Mouse (Mus musculus) gastrocnemius, postnatal 36 days (tissue): ENCODE results near the gene Znfx1. TPM values are rescaled to one million over a fixed set of nuclear protein-coding genes. Genes with fewer than 3 reads are reported as not detected.
"Not testable (repeated sequence)": the region's sequence is repeated elsewhere in the genome, so short reads cannot be mapped to it uniquely, and the experiment has no call there.

Experiments
- DNase-seq, 2 experiments: peaks; one replicate each; pipeline ENCODE4 v3.0.0; 2022
- intact Hi-C: fragments of 180-260 bp; cut with DNase I; formaldehyde crosslinking; loops from one replicate; pipeline ENCODE4 v1.15.1; 2025
- total RNA-seq, 2 experiments: library from RNA; stranded (reverse); gene quantifications; 2 replicates each; pipeline ENCODE4 v1.2.3; 2021

Znfx1 gene
- total RNA-seq, 2 experiments from 2014 or later, result 19.0 to 20.7 TPM

GRCm38 (mm10) chr2:167056210-167056941 is 6.4 kb downstream of the Znfx1 start:
- intact Hi-C loops, result no loop called here
- no peak for DNase-seq

DNA sequence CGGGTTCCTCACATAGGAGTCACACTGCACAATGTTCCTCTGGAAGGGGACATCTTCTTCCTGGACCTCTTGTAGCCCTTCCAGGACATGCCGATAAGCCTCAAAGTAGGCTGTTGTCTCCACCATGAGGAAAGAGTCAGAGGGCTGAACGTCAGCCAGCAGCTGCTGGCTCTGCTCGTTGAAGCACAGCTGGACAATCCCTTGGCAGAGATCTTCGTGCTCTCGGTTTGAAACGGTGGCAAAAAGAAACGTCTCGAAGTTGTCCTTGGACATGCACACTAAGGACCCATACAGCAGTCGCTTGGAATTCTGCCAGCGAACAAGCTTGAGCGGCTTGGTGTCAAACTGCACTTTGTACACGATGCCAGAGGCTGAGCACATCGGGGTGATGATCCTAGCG is 7.4 kb downstream of the Znfx1 start:
- intact Hi-C loops, result no loop called here
- peak; percentile 27 to 45 for DNase-seq

DNA sequence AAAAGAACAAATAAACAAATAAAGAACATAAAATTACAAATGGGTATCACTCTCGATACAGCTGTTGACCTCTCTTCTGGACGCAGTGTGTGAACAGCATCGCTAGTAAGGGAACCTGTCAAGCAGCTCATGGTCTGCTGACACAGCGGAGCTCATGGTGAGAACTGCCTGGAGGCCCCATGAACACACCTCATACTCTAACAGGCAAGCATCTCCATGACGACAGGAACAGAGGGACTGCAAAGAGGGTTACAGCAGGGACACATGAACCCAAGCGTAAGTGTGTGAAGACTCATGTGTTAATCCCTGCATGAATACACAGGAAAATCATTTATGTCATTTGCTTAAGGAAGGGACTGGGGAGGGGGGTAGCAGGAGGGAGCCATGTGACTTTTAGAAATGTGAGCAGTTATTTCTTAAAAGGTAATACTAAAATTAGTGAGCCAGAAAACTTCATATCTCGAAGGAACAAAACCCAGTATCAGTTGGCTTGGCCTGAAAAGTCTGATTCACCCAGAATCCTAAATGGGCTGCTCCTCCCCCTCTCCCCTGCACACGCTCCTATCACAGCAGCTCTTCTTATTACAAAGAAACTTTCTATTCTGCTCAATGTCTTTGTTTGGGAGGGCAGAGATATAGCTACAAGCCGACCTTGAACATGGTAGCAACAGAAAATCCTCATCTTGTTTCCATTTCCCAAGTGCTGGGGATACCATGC is 9.5 kb downstream of the Znfx1 start:
- intact Hi-C loops, result no loop called here
- no peak for DNase-seq

- intact Hi-C loops, result no loop called here
- DNase-seq, result no peak
Measured at GRCm38 (mm10) chr2:167048698-167049358, 14.0 kb downstream of the Znfx1 start.

GRCm38 (mm10) chr2:167048223-167048622 is 14.6 kb downstream of the Znfx1 start:
- no peak for DNase-seq
- intact Hi-C loops, result no loop called here

DNA sequence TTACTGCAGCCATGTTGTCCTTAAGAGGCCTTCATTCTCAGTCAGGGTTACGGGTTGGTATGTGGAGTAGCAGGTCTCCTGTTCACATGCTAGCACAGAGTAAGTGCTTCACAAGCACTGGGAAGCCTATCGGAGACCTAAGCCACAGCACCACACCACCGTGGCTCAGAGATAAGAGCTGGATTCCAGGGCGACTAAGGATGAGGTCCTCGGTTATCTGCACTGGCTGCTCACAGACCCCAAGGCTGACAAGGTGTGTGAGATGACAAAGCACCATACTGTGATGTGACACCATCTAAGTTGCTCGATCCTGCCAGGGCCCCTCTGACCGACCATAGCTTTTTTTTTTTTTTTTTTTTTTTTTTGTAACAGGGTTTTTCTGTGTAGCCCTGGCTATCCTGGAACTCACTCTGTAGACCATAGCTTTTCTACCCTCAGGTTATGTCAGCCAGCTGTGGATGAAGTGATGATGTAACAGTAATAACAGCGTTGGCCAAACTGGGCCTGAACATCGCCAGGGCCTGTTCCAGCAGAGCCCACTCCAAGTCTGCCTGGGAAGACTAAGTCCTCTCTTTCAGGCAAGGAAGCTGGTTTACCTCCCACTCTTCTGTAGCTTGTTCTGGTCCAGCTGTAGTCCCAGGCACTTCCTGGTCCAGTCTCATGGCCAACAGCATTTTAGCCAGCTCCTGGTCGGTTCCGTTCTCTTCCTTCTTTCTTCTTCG is 19.3 kb downstream of the Znfx1 start:
- DNase-seq, result no peak
- intact Hi-C loops, result no loop called here

- no peak for DNase-seq
- intact Hi-C loops, result no loop called here
Measured at GRCm38 (mm10) chr2:167039386-167039785, 23.4 kb downstream of the Znfx1 start.

DNA sequence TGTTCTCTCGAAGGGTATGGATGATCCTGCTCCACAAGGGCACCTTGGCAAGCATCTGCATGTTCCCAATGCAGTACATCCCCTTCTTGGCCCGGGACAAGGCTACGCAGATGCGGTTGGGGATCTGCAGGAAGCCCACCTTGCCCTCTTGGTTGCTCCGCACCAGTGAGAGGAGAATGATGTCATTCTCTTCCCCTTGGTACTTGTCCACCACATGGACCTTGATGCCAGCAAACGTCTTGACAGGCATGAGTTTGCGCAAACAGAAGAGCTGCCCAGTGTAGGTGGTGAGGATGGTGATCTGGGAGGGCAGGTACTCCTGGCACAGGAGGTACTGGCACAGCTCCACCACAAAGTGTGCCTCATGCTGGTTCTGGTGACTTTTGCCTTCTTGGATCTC is 24.1 kb downstream of the Znfx1 start:
- intact Hi-C loops, result no loop called here
- DNase-seq, result no peak

GRCm38 (mm10) chr2:167038297-167038696 is 24.5 kb downstream of the Znfx1 start:
- intact Hi-C loops, result no loop called here
- no peak for DNase-seq

DNA sequence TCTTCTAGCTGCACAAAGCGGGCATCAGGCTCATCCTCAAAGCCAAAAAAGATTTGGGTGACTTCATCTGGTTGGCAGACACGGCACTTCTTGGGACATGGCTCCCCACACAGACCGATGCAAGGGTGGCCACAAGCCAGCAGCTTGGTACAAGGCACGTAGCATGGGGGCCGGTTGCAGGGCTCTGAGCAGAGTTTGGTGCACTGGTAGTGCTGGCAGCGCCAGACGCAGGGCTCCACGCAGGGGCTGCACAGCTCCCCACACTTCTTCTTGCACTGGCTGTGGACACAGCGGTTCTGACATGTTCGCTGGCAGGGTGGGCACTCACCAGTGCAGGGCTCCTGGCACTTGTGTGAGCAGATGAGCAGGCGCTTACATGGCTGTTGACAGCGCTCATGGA is 25.1 kb downstream of the Znfx1 start:
- DNase-seq, result no peak
- intact Hi-C loops, result no loop called here

DNA sequence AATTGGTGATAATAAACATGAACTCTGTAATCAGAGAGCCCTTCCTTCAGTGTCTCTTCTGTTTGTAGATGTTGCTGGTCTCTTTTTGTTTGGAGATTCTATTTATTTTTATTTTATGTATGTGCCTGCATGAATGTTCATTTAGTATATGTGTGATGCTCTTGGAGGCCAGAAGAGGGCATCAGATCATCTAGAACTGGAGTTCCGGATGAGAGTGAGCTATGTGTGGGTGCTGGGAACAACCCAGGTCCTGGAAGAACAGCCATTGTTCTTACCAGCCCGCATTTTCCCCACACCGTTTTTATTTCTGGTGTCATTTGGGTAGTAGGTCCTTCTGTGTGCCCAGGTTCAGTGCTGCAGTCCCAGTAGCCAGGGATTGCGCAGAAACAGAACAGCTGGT is 32.3 kb downstream of the Znfx1 start:
- no peak for DNase-seq
- intact Hi-C loops, result no loop called here

GRCm38 (mm10) chr2:167028553-167028952 is 34.3 kb downstream of the Znfx1 start:
- no peak for DNase-seq
- intact Hi-C loops, result no loop called here

DNA sequence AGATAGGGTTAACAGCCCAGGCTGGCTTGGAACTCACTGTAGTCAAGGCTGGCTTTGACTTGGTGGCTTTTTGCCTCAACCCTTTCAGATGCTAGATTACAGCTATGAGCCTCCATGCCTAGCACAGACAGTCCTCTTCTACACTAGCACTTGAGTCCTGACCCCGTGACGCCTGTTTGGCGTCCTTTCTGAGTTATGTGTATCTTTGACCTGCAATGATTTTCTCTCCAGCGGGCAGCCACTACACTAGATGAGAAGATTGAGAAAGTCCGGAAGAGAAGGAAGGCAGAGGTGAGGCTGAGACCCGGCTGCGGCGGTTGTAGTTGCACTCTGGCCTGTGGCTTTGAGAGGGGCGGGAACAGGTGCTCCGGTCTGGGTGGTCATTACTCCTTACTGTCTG is 43.4 kb downstream of the Znfx1 start:
- intact Hi-C loops, result no loop called here

GRCm38 (mm10) chr2:167015382-167015718 is 47.5 kb downstream of the Znfx1 start:
- intact Hi-C loops, result loop anchor here (2.0 kb wide), 1 partner anchor 19 kb away; the partner anchor contains the start of gene Stau1
- DNase-seq, result no peak

More for the DNA sequence above, 43.4 kb downstream of the Znfx1 start:
- no peak for DNase-seq

DNA sequence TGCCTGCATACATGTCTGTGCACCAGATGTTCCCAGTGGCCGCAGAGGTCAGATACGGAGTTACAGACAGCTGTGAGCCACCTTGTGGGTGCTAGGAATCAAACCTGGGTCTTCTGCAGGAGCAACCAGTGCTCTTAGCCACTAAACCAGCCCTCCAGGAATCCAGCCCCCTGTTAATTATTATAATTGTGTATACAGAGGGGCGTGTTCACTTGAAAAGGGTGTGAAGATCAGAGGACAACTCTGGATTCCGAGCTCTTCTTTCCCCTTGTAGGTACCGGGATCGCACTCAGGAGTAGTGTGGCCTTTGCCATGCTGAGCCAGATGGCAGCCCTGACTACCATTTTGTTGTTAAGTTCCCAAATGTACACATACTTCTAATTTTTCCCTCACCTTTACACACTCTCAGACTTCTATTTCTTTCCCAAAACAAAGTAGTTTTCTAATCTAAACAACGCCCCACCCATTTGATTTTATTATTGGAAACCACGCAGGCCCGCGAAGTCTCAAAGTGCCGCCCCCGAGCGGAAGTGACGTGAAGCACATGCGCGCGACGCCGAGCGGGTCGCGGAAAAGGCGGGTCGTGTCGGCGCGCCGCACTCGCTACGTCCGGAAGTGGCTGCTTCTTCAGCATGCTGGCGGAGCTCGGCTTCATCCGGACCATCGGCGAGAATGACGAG is 48.0 kb downstream of the Znfx1 start, which contains the start of gene Ddx27:
Gene Ddx27, plus strand, starts transcription at position 492 of the 680 bp plus-strand sequence.
- DNase-seq, result peak; percentile 88
- intact Hi-C loops, result loop anchor here (2.0 kb wide), 1 partner anchor 18 kb away; the partner anchor contains the start of gene Stau1

DNA sequence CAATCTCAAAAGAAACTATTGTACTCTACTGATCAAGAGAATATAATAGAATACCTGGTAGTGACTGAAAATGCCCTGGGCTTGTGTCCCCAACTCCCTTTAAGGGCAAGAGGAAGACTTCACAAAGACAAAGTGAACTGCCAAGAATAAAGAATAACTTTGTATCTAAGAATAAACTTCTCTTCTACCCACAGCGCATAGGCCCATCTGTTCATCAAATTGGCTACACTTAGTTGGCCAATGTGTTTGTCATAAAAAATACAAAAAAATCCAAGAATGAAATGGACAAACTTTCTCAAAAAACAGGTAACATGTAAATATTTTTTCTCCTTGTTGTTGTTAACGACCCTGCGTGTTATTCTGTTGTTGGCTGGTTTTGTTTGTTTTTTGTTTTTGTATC is 52.3 kb downstream of the Znfx1 start:
- intact Hi-C loops, result no loop called here
- DNase-seq, result no peak

- intact Hi-C loops, result no loop called here
Measured at GRCm38 (mm10) chr2:167009483-167009882, 53.3 kb downstream of the Znfx1 start.

GRCm38 (mm10) chr2:167007565-167007964 is 55.2 kb downstream of the Znfx1 start:
- DNase-seq, intact Hi-C loops: not testable (repeated sequence)

More at GRCm38 (mm10) chr2:167009483-167009882, 53.3 kb downstream of the Znfx1 start:
- no peak for DNase-seq

DNA sequence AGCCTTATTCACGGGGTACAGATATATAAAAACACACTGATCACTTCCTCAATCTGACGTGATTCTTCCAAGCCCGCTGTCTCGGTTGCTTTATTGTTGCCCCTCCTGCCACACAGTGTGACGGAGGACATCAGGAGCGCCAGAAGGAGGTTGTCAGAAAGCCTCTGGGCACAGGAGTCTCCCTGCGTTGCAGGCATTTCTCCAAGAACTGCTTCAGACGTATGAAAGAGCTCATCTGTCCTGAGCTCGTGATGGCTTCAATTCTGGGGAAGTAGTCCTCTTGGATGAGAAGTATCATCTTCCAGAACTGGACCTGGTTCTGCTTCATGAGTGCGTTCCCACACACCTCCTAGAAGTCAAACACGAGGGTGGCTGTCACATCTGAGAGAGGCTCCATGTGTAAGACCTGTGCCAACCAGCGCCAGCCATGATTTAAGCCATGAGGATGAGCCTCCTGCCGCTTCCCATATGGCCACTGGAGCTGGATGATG is 55.8 kb downstream of the Znfx1 start:
- intact Hi-C loops, result no loop called here
- no peak for DNase-seq

- no peak for DNase-seq
- intact Hi-C loops, result no loop called here
Measured at GRCm38 (mm10) chr2:167006355-167006754, 56.5 kb downstream of the Znfx1 start.
